8 mouse cellular contexts compared by ENCODE assay signal in genomic region chr10:4338863-4339461, GRCm38 (mm10). TPM values are rescaled to one million over a fixed set of nuclear protein-coding genes. Genes with fewer than 3 reads are reported as not detected.
DNase-seq lines count a peak whose midpoint lies in the region; ATAC-seq and TF ChIP-seq lines count a peak whose summit lies in the region.

No protein-coding gene starts in this region.

- H3K4me3 ChIP-seq in MEL (ENCODE audit: control insufficient read depth in 1 of 2, insufficient read depth in 1 of 2, low read depth in 2 of 2, low read length in 2 of 2) = peak overlapping the region; percentile 30 to 40; a peak in 3 of 4 replicates
- H3K4me3 ChIP-seq in heart, postnatal 0 days (ENCODE audit: low read depth, low read length) = peak overlapping the region; percentile 22
- peak overlapping the region; percentile 10; the same call in 1 of the 2 replicates for H3K4me3 ChIP-seq in stomach, embryonic 16.5 days (replicated peaks; ENCODE audit: low read length)

- peaks cover 0 to 8% of the 10 kb centered on the region in 2 experiments; a peak in 2 of 4 replicates for H3K36me3 ChIP-seq in MEL (ENCODE audit: control insufficient read depth in 1 of 2, insufficient read depth in 2 of 2, low read length in 2 of 2)
- H3K36me3 ChIP-seq in heart, postnatal 0 days (replicated peaks; ENCODE audit: control insufficient read depth, insufficient read depth, low read length) = no peaks in the 10 kb centered on the region
- no peaks in the 10 kb centered on the region for H3K36me3 ChIP-seq in stomach, embryonic 16.5 days (ENCODE audit: control insufficient read depth, insufficient read depth, low read length)

- H3K79me2 ChIP-seq in MEL (ENCODE audit: control insufficient read depth, insufficient read depth, low read length, poor library complexity) = no peaks in the 10 kb centered on the region

- H3K9ac ChIP-seq in MEL (ENCODE audit: control insufficient read depth, low read depth, low read length, poor library complexity, severe bottlenecking) = peak overlapping the region; percentile 25; the same call in 1 of the 2 replicates
- no peak overlapping the region for H3K9ac ChIP-seq in heart, postnatal 0 days (replicated peaks; ENCODE audit: low read depth, low read length)
- H3K9ac ChIP-seq in stomach, embryonic 16.5 days (ENCODE audit: low read length) = 0 out of 2 replicates have a peak overlapping the region, but pooled peaks have one; percentile 9

- WGBS in heart, postnatal 0 days = 29% methylated on average over 15 of the region's 15 CpGs
- WGBS in stomach, embryonic 16.5 days = 37% methylated on average over 15 of the region's 15 CpGs

- peak; percentile 53 for ATAC-seq in heart, postnatal 0 days (ENCODE audit: insufficient read depth, low read depth)
- peak; percentile 62 for ATAC-seq in stomach, embryonic 16.5 days (ENCODE audit: insufficient read depth, low FRiP score)

- no peaks in the 10 kb centered on the region for H3K9me3 ChIP-seq in MEL (replicated peaks; ENCODE audit: insufficient read depth, low read length)
- H3K9me3 ChIP-seq in heart, postnatal 0 days (replicated peaks; ENCODE audit: control insufficient read depth, low read length) = no peaks in the 10 kb centered on the region
- no peaks in the 10 kb centered on the region for H3K9me3 ChIP-seq in stomach, embryonic 16.5 days (replicated peaks; ENCODE audit: control insufficient read depth, low read length)

- TF ChIP-seq POLR2A in MEL (IDR thresholded peaks at IDR 0.05; ENCODE audit: control insufficient read depth in 1 of 2, insufficient read depth in 1 of 2, low read depth in 1 of 2, low read length in 2 of 2, poor library complexity in 1 of 2) = no peak

- 0 out of 4 replicates have a peak, but pooled peaks cover 0 to 2% of the 10 kb centered on the region in 2 experiments for H3K4me1 ChIP-seq in MEL (ENCODE audit: control insufficient read depth in 1 of 2, insufficient read depth in 2 of 2, low read length in 2 of 2)
- 0 out of 2 replicates have a peak, but pooled peaks cover 10% of the 10 kb centered on the region for H3K4me1 ChIP-seq in heart, postnatal 0 days (ENCODE audit: control insufficient read depth, insufficient read depth)
- peaks cover 11% of the 10 kb centered on the region; the same call in 1 of the 2 replicates for H3K4me1 ChIP-seq in stomach, embryonic 16.5 days (ENCODE audit: control insufficient read depth, insufficient read depth, low read length)

- no peak overlapping the region for H3K27ac ChIP-seq in MEL (ENCODE audit: control insufficient read depth, low read depth, low read length)
- peak overlapping the region; percentile 28 for H3K27ac ChIP-seq in heart, postnatal 0 days (ENCODE audit: low read depth)
- H3K27ac ChIP-seq in stomach, embryonic 16.5 days (ENCODE audit: low read length) = peak overlapping the region; percentile 21; the same call in 1 of the 2 replicates

- no peak for TF ChIP-seq RAD21 in MEL (IDR thresholded peaks at IDR 0.05; ENCODE audit: low read depth, low read length)

- DNase-seq in MEL (ENCODE audit: low read depth, low spot score) = peak; percentile 70
- DNase-seq in embryo, embryonic 10.5 days (ENCODE audit: low spot score) = peak; percentile 73
- DNase-seq in heart, postnatal 0 days (ENCODE audit: low spot score) = peak; percentile 82
- peak; percentile 53 to 56 for DNase-seq in kidney, postnatal 25 days
- no peak for DNase-seq in right cerebral cortex, postnatal 25 days
- DNase-seq in adrenal gland, adult 8-10 months = no peak
- DNase-seq in adrenal gland, postnatal 36 days = no peak

- H3K27me3 ChIP-seq in MEL (ENCODE audit: control insufficient read depth in 1 of 2, insufficient read depth in 2 of 2, low read length in 2 of 2) = no peaks in the 10 kb centered on the region
- no peaks in the 10 kb centered on the region for H3K27me3 ChIP-seq in heart, postnatal 0 days (ENCODE audit: control insufficient read depth, insufficient read depth, low read length)
- no peaks in the 10 kb centered on the region for H3K27me3 ChIP-seq in stomach, embryonic 16.5 days (ENCODE audit: control insufficient read depth, insufficient read depth, low read length)

- no peak for TF ChIP-seq CTCF in MEL (IDR thresholded peaks at IDR 0.05 in 2 of 3, conservative IDR thresholded peaks at IDR 0.05 in 1 of 3; ENCODE audit: control insufficient read depth in 1 of 3, insufficient read depth in 1 of 3, low read depth in 2 of 3, low read length in 3 of 3, poor library complexity in 1 of 3, severe bottlenecking in 1 of 3)
- no peak for TF ChIP-seq CTCF in heart, postnatal 0 days (IDR thresholded peaks at IDR 0.05; ENCODE audit: low read depth)

- peak overlapping the region; percentile 50 for H3K4me2 ChIP-seq in heart, postnatal 0 days (ENCODE audit: low read depth, low read length)
- peak overlapping the region; percentile 41 for H3K4me2 ChIP-seq in stomach, embryonic 16.5 days (ENCODE audit: low read depth, low read length)

- no peak for TF ChIP-seq EP300 in MEL (IDR thresholded peaks at IDR 0.05; ENCODE audit: low read depth in 1 of 2, low read length in 2 of 2)
- no peak for TF ChIP-seq EP300 in heart, postnatal 0 days (IDR thresholded peaks at IDR 0.05; ENCODE audit: low read depth)

TF ChIP-seq in MEL, 35 proteins besides CTCF, POLR2A, EP300 and RAD21:
- 0 out of 2 replicates have a peak, but pooled peaks have one; percentile 16 for TF ChIP-seq GATA1 (IDR thresholded peaks at IDR 0.05; ENCODE audit: low read depth, low read length)
- TF ChIP-seq SMC3 (IDR thresholded peaks at IDR 0.05; ENCODE audit: low read depth, low read length) = 0 out of 2 replicates have a peak, but pooled peaks have one; percentile 5
- TF ChIP-seq USF2 (IDR thresholded peaks at IDR 0.05; ENCODE audit: borderline replicate concordance in 1 of 2, insufficient read depth in 1 of 2, low read depth in 1 of 2, low read length in 2 of 2) = no peak

RNA-seq across cellular contexts. Expression of gene Zbtb2, which starts 48.9 kb away (rescaled TPM):
- 8.6 and 10.0 TPM in 2 replicates for total RNA-seq in MEL (2012; rRNA removed)
- polyA plus RNA-seq in MEL (2012; ENCODE audit: insufficient read depth in 1 of 2, insufficient read length in 2 of 2, low read depth in 1 of 2, low replicate concordance in 2 of 2, missing spikeins in 1 of 2) = 10 to 100 TPM in 1 of 2 experiments, not detected in 1; 12.7 TPM
- 16.3 and 19.8 TPM in 2 replicates for total RNA-seq in heart, postnatal 0 days (2014; rRNA removed; ENCODE audit: low replicate concordance)
- polyA plus RNA-seq in heart, postnatal 0 days (2015; fragmentation: Nextera tagmentation; extraction: Ambion mirVana) = 5.1 and 5.2 TPM in 2 replicates
- 11.7 and 12.8 TPM in 2 replicates for polyA plus RNA-seq in stomach, embryonic 16.5 days (2015; fragmentation: Nextera tagmentation; extraction: Ambion mirVana)
- 10 to 100 TPM in 1 of 4 experiments, 1 to 10 TPM in 3; 9.2 to 10.1 (median 9.5) TPM for total RNA-seq in adrenal gland, adult 8-10 months (2022)
- 10 to 100 TPM; 11.8 to 12.1 TPM for total RNA-seq in adrenal gland, postnatal 36 days (2021)

Comparison
In these comparisons a context has a peak if more than half of its experiments do, and no peak if none do; other contexts are left out.
1. DNase-seq: peak in MEL (single experiment), embryo, embryonic 10.5 days (single experiment), heart, postnatal 0 days (single experiment) and kidney, postnatal 25 days (2 of 2); none in right cerebral cortex, postnatal 25 days (single experiment), adrenal gland, adult 8-10 months (single experiment) and adrenal gland, postnatal 36 days (0 of 2).
2. Peak in every context shown above with its lines, with median percentiles within 50 percentile points of each other: H3K4me3 ChIP-seq.